Comparison of ENCODE assay signal across 15 mouse cellular contexts in the genomic region with DNA sequence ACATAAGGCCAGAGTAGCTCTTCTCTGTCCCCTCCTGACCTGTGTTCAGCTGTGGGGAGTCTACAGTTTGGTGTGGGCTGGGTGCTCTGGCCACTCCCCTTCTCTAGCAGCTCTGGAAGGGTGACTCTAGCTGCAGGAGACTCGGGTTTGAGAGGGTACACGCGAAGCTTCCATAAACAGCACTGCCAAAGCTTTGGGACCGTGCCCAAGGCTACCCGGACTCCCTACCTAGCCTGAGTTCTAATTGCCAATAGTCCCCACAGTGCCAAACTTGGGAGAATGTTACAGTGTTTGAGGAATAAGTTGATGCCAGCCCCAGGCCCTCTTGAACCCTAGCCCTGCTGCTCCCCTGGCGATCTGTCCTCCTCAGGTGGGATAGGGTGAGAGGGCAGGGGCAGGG. TPM values are rescaled to one million over a fixed set of nuclear protein-coding genes. Genes with fewer than 3 reads are reported as not detected.
A peak's percentile ranks its signal among the peaks of the same experiment; 100 is the strongest.
DNase-seq lines count a peak whose midpoint lies in the region.
"Had no signal": no experiment of that assay in that cellular context is flagged by ENCODE, and none has a peak within 500 bp of the region (broad histone marks: within the 10 kb centered on the region; RNA-seq: fewer than 3 reads in every experiment).

No protein-coding gene starts in this region.

- intact Hi-C loops in left cerebral cortex, postnatal 4 days (cut with DNase I), result no loop called here

- peak; percentile 45 for DNase-seq in adrenal gland, adult 2 months
- DNase-seq in adrenal gland, adult 18-20 months (ENCODE audit: low spot score in 2 of 2), result no peak
- peak; percentile 25 to 39 for DNase-seq in cerebellum, adult 18-20 months
- DNase-seq in cerebellum, adult 8-10 months, result no peak
- peak; percentile 43 for DNase-seq in left cerebral cortex, postnatal 4 days
- no peak for DNase-seq in left cerebral cortex, adult 9 months (ENCODE audit: low spot score in 2 of 2)
- DNase-seq in cerebellum, adult 9-11 months, result peak; percentile 38
- DNase-seq in spleen, adult 18-20 months, result no peak
- DNase-seq: forebrain, postnatal 0 days; kidney, postnatal 4 days; lung, postnatal 4 days; right cerebral cortex, postnatal 14 days; thymus, adult 18-20 months; thymus, postnatal 25 days had no signal

RNA-seq across cellular contexts. Expression of a gene that starts 43.2 kb away (rescaled TPM):
- total RNA-seq in adrenal gland, adult 2 months (2021), result 10 to 100 TPM; 10.2 to 14.2 TPM
- polyA plus RNA-seq in adrenal gland, adult 2 months (2012; rRNA removed), result 6.0 and 6.4 TPM in 2 replicates
- total RNA-seq in adrenal gland, adult 18-20 months (2021), result 10 to 100 TPM; 12.8 to 13.1 TPM
- total RNA-seq in left cerebral cortex, postnatal 4 days (2021), result 10 to 100 TPM; 54.3 to 58.8 TPM
- total RNA-seq: G1E had no signal
- polyA plus RNA-seq: G1E had no signal

Comparison
In these comparisons a context has a peak if more than half of its experiments do, and no peak if none do; other contexts are left out.
1. DNase-seq: peak in adrenal gland, adult 2 months (single experiment), cerebellum, adult 18-20 months (2 of 2), left cerebral cortex, postnatal 4 days (single experiment) and cerebellum, adult 9-11 months (single experiment); none in adrenal gland, adult 18-20 months (0 of 2), cerebellum, adult 8-10 months (single experiment), left cerebral cortex, adult 9 months (0 of 2) and spleen, adult 18-20 months (0 of 2).